Mouse (Mus musculus) lung, postnatal 0 days (tissue): ENCODE data around the gene Pax4.

ENCODE experiments used
- CTCF ChIP-seq: IDR thresholded peaks from 2 replicates; pipeline ENCODE4 v1.5.1; 2016; ENCODE audit warnings: antibody characterized with exemption, mild to moderate bottlenecking
- EP300 ChIP-seq: IDR thresholded peaks from 2 replicates; pipeline ENCODE4 v1.6.1; 2016; ENCODE audit warnings: antibody characterized with exemption, mild to moderate bottlenecking, control low read depth

DNA sequence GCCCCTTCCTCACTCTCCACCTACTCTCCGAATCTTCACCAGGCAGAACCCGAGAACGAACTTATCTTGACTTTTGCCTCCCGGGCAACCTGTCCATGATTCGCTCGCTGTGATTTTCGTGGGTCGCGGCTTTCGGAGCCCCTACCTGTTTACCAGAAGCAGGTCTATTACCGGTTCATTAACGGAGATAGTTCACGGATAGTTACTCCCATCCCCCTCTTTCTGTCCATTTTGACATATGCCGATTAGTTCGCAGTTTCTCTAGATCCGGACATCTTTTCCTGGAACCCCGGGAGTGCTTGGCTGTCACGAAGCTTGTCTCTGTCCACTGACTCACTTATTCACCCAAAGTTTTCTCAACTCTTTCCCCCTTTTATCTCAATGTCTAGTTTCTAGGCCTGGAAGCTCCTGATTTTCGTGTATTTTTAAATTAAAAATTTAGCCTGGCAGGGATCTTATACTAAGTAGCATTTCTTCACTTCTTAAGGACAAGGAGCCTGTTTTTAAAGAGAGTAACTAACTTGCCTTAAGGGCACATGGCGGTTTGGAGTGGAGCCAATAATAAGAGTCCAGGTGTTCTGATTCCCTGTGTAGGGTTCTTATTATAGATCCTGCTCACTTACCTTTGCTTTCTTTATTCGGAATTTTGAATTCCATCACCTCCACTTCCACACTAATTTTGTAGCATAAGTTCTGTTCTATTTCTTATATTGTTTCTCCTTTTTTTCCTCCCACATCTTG, 31.8 kb upstream of the Pax4 start:
- TF ChIP-seq CTCF = no peak
- TF ChIP-seq EP300 = no peak
